Mouse (Mus musculus): ENCODE results near the gene Tbx6.

The Tbx6 gene

DNA sequence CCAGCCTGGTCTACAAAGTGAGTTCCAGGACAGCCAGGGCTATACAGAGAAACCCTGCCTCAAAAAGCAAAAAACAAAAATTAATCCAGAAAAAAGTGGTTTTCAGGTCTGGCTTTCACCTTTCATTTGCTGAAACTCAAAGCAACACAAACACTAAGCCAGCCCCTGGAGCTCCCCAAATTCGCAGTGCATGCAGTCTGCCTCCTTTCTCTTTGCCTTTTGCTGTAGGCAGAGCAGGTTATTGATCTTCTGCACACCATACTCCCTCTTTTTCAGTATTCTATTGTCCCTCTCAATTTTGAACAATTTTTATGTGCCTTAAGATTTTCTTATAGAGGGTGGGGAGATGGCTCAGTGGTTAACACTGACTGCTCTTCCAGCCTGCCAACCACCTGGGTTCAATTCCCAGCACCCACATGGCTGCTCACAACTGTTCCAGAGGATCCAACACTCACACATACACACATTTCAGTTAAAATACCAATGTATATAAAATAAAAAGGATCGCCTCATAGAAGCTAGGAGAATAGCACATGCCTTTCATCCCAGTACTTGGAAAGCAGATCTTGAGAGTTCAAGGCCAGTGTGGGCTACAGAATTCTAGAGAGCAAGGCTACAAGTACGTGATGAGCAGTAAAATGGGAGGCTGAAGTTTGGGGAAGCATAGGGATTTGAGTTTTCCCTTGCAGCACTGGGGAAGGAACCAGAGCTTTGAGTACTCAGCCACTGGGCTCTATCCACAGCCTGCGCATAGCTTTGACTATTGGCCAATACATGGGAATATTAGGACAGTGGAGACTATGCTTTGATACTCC, 12.4 kb downstream of the Tbx6 start:
- DNase-seq (ENCODE audit: low read depth in 1 of 2, low spot score in 2 of 2): no peak

DNA sequence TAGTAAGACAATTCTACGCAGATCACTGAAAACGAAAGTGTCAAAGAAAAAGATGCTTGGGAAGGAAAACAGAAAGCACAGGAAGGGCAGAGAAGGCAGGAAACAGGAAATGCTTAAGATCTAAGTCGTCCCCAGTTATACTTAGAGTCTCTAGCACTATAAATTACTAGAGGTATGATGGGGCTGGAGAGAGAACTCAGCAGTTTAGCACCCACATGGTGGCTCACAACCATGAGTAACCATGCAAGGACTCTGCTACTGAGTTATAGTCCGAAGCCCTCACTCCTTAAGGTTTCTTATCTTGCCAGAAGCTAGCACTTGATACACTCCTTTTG, 13.0 kb downstream of the Tbx6 start:
- no peak for DNase-seq (ENCODE audit: low read depth in 1 of 2, low spot score in 2 of 2)

DNA sequence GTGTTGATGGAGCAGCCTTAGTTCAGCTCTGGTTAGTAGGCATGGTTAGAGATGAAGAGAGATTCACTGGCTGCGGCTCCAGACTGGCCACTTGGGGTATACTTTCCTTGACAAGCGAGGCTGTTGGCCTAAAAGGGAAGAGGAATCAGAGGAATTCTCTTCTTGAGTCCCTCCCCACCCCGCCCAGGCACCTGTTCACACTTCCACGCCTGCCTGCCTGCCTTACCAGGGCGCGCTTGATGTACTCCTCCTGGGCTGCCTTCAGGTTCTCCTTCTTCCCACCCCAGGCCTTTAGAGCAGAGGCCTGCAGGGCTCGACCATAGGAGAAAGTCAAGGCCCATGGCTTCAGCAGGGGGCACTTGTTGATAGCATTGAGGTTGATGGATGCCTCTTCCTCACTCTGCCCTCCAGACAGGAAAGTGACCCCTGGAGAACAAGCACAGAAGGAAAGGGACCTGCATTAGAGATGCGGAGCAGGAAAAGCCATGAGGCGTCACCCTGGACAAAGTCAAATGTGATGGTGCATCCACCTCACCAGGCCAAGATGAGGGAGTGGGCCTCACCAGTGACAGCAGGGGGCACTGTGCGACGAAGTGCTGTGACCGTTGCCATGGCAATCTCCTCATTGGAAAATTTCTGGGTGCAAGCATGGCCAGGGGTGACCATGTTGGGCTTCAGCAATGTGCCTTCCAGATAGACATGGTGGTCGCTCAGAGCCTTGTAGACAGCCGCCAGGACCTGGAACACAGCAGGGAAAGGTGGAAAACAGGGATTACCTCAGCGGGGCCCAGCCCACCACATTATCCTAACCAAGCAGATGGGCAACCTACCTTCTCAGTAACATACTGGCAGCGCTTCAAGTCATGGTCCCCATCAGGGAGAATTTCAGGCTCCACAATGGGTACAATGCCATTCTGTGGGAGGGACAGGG, 14.4 kb downstream of the Tbx6 start:
- DNase-seq (ENCODE audit: low read depth in 1 of 2, low spot score in 2 of 2): no peak

DNA sequence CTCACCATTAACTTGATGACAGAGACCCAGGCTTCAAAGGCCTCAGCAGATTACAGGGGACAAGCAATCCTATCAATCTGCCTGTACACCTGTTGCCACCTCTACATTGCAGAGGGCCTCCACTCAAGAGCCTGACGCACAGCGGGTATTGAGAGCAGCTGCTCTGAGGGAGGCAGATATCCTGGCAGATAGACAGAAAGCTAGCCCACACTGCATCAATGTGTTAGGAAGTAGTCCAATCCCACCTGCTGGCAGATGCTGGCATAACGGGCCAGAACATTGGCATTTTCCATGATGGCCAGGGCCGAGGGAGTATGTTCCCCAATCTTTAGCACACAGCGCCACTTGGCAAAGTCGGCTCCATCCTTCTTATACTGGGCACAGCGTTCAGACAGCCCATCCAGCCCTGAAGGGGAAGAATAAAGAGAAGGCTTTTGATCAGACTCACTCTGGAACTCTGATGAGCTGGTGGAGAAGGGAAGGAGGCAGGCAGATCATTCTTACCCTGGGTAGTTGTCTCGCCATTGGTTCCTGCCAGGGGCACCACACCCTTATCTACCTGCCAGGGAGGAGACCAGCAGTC, 15.2 kb downstream of the Tbx6 start:
- peak in 1 of 2 experiments; percentile 45 for DNase-seq (ENCODE audit: low read depth in 1 of 2, low spot score in 2 of 2)

DNA sequence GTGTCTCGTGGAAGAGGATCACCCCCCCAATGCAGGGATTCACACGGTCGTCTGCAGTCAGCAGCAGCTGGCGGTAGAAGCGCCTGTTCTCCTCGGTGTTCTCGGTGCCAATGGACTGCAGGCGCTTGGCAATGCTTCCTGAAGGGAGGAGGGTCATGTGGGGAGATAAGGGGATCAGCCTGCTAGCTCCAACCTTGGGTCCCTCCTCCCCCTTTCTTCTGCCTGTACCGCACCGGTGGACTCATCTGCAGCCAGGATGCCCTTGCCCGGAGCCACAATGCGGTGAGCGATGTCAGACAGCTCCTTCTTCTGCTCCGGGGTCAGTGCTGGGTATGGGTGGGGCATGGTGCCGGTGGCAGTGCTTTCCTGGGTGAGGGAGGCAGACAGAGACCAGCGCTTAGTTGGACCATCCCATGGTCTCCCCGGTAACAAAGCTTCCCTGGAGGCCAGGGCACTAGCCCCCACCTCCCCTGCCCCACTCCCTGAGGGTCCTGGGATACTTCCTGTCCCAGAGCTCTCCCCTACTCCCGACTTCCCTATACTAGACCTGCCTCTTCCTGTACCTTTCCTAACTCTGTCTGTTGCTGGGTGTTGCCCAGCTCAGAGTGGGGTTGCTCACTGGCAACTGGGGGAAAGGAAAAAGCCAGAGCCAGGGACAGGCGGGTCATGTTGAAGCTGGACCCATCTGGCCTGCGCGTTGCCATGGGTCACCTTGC, 16.3 kb downstream of the Tbx6 start, which contains the start of gene Fam57b:
Gene Fam57b, plus strand, starts transcription at position 258 of the 716 bp plus-strand sequence.
- no peak for DNase-seq (ENCODE audit: low read depth in 1 of 2, low spot score in 2 of 2)

DNA sequence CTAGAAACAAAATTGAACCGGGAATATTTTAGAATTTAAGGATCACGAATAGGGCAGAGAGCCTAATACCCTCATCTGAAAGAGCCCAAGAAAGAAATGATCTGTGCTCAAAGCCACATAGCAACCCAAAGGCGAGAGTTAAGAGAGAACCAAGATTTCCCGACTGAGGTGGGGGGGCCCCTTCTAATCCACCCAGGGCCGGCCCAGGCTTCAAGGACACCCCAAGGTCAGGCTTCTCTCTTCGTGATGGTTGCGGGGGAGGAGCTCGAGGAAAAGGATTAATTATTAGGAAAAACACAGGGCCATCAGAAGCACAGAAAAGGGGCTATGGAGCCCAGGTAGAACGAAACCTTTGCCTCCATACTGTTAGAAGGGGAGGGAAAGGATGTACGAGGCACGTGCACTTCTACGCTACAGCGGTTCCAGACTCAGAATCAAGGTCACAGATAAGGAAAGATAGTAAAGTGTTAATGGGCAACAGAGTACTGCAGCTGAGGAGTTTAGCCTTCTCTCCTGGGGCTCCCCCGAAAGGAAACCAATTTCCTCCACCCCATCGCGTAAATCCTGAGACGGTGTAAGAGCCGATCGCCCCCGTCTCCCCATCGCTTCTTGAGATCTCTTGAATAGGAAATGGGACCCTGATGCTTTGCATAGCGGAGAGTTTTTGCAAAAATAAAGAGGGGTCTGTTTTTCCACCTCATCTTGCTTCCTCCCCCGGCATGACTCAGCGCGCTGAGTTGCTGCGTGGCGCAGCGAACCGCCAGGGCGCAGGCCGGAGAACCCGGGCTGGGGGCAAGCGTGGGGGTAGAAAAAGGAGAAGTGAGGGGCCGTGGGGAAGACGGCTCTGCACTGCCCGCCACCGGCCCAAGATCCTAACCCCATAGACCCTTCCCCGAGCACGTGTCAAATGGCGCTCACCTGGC, 17.1 kb downstream of the Tbx6 start:
- no peak for DNase-seq (ENCODE audit: low read depth in 1 of 2, low spot score in 2 of 2)

DNA sequence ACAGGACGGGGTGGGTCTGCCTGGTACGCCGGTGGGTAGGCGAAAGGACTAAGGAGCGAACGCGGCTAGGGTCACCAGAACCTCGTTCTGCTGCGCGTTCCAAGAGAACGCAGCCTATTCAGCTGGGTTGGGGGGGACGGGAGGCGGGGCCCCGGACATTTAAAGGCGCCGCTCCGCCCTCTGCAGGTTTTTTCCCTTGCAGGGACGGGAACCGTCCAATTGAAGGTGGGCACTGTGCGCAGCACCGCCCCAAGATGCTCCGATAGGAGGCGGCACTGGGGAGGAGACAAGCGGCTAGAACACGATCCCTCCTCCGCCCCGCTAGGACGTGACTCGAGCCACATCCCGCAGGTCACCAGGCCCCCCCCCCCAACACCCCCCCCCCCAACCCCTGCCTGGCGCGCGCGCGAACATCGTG, 17.8 kb downstream of the Tbx6 start:
- peak; percentile 88 to 91 for DNase-seq (ENCODE audit: low read depth in 1 of 2, low spot score in 2 of 2)

DNA sequence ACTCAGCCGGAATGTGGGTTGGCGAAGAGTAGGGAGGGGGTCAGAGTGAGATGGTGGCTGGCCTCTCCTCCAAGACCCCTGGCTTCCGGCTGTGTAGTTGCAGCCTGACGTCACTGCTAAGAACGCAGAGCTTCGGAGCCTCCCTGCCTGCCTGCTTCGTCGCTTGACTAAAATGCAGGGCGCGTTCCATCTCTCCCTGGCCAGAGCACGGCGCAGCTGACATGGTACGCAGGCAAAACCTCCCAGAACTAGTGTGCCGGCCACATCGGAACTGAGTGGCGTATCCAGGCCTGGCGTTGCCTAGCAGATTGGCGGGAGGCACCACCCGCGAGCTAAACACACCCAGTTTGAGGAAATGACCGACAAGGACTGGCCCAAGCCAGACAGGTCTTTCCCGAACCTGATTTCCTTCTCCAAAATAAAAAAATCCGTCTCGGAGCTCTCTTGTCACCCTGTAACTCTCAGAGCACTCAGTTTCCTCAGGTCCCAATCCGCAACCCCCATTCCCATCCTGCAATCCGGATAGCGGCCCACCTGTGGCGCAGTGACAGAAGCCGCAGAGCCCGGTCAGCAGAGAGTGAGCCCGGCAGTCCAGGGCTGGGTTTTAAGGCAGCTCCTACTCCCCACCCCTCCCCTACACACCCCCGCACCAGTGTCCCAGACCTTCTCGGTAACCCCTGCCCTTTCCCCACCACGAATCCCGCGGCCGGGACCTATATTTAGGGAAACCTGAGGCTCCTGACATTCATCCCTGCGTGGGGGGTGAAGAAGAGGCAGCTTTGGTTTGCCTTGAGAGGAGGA, 18.4 kb downstream of the Tbx6 start:
- peak; percentile 54 to 71 for DNase-seq (ENCODE audit: low read depth in 1 of 2, low spot score in 2 of 2)

DNA sequence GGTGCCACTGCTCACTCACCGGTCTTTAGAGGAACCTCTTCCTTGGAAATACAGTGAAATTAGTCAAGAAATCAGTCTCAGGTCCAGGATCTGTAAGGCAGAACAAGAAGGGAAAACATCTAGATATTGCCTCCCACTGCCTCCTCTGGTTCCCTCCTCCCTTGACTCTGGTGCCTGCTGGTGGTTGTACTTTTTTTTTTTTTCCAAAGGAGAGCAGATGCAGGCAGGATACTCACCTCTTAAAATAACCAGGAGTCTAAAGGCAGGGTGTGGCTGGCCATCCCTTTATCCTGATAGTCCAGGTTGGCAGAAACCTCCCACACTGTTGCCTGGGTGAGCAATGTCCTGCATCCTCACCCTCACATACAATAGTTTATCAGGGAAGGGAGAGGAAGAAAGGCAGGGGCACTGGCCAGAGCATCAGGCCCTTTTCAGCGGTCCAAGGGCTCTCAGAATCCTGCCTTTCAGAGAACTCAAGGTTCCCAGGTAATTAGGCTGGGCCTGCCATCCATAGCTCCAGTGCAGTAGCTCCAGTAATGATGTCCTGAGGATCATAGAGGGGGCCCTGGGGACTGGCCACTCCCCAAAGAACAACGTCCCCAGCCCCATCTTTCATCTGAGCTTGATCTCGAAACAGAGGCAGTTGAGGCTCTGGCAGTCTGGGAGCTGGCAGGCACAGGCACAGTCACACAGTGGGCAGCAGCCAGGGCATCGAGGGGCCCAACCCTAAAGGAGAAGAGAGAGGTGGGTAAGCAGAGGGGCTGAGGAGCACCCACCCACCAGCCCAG, 19.2 kb downstream of the Tbx6 start:
- DNase-seq (ENCODE audit: low read depth in 1 of 2, low spot score in 2 of 2): no peak

DNA sequence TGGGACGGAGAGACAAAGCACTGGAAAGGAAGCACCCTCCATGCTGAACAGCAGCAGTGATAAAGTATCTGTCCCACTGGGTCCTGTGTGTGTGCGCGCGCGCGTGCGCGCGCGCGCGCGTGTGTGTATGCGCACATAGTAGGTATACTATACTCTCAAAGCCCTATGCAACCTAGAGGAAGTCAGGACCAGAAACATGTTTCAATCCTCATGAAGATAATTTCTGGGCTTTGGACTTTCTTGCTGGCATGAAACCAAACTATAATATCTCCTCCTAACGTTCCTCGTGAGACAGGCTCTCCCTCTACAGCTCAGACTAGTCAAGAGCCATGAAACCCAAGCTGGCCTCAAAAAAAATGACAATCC, 19.8 kb downstream of the Tbx6 start:
- no peak for DNase-seq (ENCODE audit: low read depth in 1 of 2, low spot score in 2 of 2)

DNA sequence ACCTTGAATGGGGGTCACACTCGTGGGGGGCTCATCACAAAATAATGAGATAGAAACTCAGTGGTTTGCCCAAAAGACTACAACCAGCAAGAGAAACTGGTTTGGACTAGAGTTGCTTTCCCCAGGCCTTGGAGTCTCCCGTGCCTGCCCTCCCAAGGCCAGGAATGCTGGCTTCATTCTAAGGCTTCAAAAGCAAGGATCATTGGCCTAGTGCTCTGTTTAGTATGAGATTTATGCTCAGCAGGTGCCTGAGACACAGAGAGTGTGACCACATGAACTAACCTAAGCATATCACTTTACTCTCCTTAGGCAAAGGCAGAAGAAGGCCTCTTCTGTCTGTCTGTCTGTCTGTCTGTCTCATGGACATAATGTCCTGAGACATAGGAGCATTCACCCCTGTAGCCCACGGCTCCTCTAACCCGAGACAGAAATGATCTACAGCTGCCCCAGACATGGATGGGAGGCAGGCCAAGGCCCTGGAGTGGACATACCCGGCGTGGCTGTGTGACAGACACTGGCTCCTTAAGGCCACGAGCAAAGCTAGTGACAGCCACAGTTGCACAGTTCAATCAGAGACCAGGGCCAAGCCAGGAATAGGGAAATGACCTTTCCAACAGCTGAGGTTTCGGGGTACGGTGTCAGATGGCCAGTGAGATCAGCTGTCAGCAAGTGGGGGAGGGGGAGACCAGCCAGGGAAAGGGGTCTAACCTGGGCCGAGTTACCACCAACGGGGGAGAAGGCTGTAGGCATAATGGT, 21.0 kb downstream of the Tbx6 start:
- no peak for DNase-seq (ENCODE audit: low read depth in 1 of 2, low spot score in 2 of 2)

DNA sequence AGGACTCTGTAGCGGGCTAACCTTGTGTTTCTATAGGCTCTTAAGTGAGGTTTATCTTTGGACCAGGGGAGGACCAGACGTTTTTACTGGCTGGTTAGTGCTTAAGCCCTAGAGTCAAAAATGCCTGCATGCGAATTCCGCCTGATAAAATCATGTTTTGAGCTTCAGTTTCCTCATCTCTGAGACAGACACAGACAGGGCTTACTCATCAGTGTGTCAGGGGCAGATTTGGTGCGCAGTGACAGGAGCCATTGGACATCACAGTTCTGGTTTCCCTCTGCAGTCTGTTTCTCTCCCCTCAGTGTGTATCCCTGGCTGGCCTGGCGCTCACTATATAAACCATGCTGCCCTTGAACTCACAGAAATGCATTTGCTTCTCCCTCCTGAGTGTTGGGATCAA, 21.9 kb downstream of the Tbx6 start:
- no peak for DNase-seq (ENCODE audit: low read depth in 1 of 2, low spot score in 2 of 2)

DNA sequence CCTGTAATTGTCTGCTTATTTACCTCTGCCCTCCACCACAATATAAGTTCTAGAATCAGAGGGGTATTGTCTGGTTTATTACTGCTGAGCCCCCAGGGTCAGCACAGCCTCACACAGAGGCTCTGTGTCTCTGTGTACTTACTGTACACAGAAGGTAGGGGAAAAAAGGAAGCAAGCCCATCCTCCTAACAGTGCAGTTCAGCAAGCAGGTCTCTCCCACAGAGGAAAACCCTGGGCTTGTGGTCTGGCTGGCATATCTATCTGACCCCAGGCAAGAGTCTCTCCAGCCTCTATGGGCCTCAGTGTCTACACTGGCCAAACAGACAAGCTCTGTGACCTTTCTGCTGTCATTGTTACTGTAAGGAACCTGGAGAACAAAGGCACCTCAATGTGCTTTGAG, 22.5 kb downstream of the Tbx6 start:
- no peak for DNase-seq (ENCODE audit: low read depth in 1 of 2, low spot score in 2 of 2)

DNA sequence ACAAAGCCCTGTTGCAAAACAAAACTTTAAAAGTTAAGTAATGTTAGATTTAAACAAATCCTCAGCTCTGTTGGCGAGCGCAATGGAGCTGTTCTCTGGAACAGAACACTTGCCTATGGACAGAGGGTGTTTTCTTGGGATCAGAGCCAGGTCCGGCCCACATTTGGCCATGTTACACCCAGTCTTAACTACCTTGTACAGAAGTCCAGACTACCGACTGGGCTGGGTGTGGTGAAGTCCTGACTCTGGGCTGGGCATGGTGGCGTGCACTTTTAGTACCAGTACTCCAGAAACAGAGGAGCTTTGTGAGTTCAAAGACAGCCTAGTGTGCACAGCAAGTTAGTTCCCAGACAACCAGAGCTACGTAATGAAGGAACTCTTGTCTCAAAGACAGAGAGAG, 25.7 kb downstream of the Tbx6 start:
- no peak for DNase-seq (ENCODE audit: low read depth in 1 of 2, low spot score in 2 of 2)

DNA sequence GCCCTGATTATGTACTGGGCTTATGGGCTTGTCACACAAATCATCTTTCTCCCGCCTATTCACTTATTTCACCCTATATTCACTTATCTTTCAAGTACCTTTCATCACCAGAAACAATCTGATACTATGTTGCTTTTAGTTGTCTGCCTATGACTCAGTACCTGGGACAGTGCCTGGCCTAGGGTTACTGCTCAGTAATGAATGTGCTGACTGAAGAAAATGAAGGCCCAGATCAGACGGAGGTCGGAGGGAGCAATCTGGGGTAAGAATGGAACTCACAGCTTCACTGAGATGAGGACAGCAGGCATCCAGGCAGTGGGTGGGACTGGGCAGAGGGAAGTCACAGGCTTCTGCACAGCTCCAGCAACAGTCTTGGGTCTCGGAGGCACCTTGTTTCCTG, 26.1 kb downstream of the Tbx6 start:
- no peak for DNase-seq (ENCODE audit: low read depth in 1 of 2, low spot score in 2 of 2)

DNA sequence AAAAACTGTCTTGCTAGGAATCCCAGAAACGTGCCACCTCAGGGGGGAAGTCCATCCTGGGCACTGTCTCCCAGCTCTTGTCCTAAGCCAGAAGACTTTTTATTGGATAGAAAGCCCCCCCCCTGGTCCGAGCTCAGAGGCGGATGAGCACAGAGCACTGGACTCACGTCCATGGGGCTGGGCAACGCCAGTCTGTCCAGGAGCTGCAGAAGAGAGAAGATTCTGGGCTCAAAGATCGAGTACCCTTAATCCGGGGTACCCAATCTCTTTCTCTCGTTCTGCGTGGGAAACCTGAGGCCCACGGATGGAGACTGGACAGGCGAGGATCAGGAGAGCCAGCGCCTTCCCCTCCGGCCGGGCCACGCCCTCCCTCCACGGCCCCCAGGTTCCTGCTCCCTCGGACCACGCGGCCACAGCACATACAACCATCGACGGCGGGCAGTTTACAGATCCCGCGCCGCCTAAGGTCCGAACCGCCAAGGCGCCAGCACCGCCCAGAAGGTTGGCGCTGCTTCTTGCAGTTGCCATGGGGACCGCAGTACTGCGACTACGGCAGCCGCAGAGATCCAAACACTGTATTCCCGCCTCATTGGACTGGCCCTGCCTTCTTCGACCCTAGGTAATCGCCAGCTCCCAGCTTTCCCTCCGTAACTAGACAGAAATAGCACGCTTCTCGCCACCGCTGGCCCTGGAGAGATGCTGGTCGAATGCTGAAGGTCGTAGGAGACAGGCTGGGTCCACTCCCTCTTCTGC, 27.6 kb downstream of the Tbx6 start:
- DNase-seq (ENCODE audit: low read depth in 1 of 2, low spot score in 2 of 2): no peak

DNA sequence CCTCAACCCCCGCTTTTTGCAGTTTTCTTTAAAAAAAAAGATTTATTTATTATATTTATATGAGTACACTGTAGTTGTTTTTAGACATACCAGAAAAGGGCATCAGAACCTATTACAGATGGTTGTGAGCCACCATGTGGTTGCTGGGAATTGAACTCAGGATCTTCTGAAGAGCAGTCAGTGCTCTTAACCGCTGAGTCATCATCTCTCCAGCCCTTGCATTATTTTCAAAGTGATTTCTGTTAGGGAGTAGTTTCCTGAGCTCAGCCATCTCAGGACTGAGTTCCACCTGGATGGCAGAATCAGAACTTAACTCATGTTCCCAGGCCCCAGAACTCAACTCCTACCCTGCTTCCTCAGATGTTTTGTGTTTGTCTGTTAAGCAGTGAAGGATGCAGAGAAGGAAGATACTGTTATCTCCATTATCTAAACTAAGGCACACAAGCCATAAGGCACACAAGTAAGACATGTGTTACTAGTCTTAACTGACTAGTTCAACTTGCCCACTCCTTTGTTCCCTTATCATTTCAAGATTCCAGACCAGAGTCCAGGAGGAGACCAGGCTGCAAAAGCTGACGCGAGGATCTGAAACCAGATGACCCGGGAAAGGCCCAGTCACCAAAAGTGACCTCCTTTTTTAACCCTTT, 28.6 kb downstream of the Tbx6 start:
- no peak for DNase-seq (ENCODE audit: low read depth in 1 of 2, low spot score in 2 of 2)

Measured in monocyte, adult 2 months (primary cell).